ENCODE assay signal across 18 mouse cellular contexts in the genomic region with DNA sequence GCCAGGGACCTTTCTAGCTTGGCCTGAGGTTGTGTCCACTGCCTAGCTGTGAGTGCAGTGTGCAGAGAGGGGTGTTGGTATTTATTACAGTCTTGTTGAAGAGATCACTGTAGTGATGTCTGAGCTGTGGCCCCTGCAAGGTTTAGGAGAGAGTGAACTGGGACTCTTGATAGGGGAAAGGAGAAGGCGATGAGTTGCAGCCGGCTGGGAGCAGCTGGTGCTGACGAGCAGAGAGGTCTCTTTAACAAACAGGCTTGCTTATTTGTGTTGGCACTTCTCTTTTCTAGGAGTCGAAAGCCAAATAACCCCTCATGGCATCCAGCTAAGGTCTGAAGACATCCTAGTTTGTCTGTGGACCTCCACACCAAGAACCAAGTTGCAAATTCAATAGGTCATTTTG. TPM values are rescaled to one million over a fixed set of nuclear protein-coding genes. Genes with fewer than 3 reads are reported as not detected.
"Had no signal": no experiment of that assay in that cellular context is flagged by ENCODE, and none has a peak within 500 bp of the region (broad histone marks: within the 10 kb centered on the region; RNA-seq: fewer than 3 reads in every experiment).

No protein-coding gene starts in this region.

- H3K9ac ChIP-seq: limb, embryonic 13.5 days; liver, embryonic 14.5 days; lung, embryonic 14.5 days; neural tube, embryonic 15.5 days had no signal

- H3K4me2 ChIP-seq: limb, embryonic 13.5 days; lung, embryonic 14.5 days; neural tube, embryonic 15.5 days had no signal

- DNase-seq: lung, embryonic 14.5 days; midbrain, embryonic 14.5 days; right cerebral cortex, adult 18-20 months; right cerebral cortex, postnatal 25 days; thymus, postnatal 36 days had no signal

- H3K27me3 ChIP-seq: limb, embryonic 13.5 days; neural tube, embryonic 15.5 days had no signal

- H3K27ac ChIP-seq: limb, embryonic 13.5 days; liver, embryonic 14.5 days; midbrain, embryonic 10.5 days; neural tube, embryonic 15.5 days had no signal

- H3K4me1 ChIP-seq: limb, embryonic 13.5 days; midbrain, embryonic 10.5 days; neural tube, embryonic 15.5 days had no signal

- H3K4me3 ChIP-seq: limb, embryonic 13.5 days; midbrain, embryonic 10.5 days; myocyte; neural tube, embryonic 15.5 days had no signal

- H3K9me3 ChIP-seq: limb, embryonic 13.5 days; midbrain, embryonic 10.5 days; neural tube, embryonic 15.5 days had no signal

RNA-seq across cellular contexts. Expression of a gene that starts 25.2 kb away (rescaled TPM):
- total RNA-seq: left cerebral cortex, postnatal 10 days; liver, adult 2 months; megakaryocyte, adult 5-6 weeks had no signal
- polyA plus RNA-seq: intestine, embryonic 14.5 days; limb, embryonic 13.5 days; liver, adult 2 months; lung, embryonic 14.5 days; midbrain, embryonic 10.5 days; midbrain, embryonic 14.5 days; neural tube, embryonic 11.5 days; stomach, embryonic 16.5 days; thymus, postnatal 0 days had no signal

RNA-seq across cellular contexts. Expression of a gene that starts 44.8 kb away (rescaled TPM):
- total RNA-seq: layer of hippocampus, postnatal 14 days; liver, adult 2 months; megakaryocyte, adult 5-6 weeks had no signal
- polyA plus RNA-seq: liver, adult 2 months had no signal
